29 mouse cellular contexts compared by ENCODE assay signal in genomic region chr7:144793296-144793695, GRCm38 (mm10). TPM values are rescaled to one million over a fixed set of nuclear protein-coding genes. Genes with fewer than 3 reads are reported as not detected.
DNase-seq lines count a peak whose midpoint lies in the region; ATAC-seq lines count a peak whose summit lies in the region.
"Had no signal": no experiment of that assay in that cellular context is flagged by ENCODE, and none has a peak within 500 bp of the region (broad histone marks: within the 10 kb centered on the region; RNA-seq: fewer than 3 reads in every experiment).

No protein-coding gene starts in this region.

- no peaks in the 10 kb centered on the region for H3K36me3 ChIP-seq in kidney, embryonic 16.5 days (ENCODE audit: insufficient read depth, low read length)
- H3K36me3 ChIP-seq in forebrain, embryonic 13.5 days (ENCODE audit: poor library complexity, severe bottlenecking): no peaks in the 10 kb centered on the region
- H3K36me3 ChIP-seq: forebrain, embryonic 10.5 days; heart, embryonic 15.5 days; hindbrain, embryonic 13.5 days; liver, embryonic 13.5 days; midbrain, embryonic 13.5 days had no signal

- H3K4me2 ChIP-seq in kidney, embryonic 16.5 days (replicated peaks; ENCODE audit: low read depth, low read length): no peak overlapping the region
- H3K4me2 ChIP-seq in forebrain, embryonic 13.5 days: no peak overlapping the region
- H3K4me2 ChIP-seq: heart, embryonic 15.5 days; hindbrain, embryonic 13.5 days; liver, embryonic 13.5 days; midbrain, embryonic 13.5 days had no signal

- H3K27me3 ChIP-seq in kidney, embryonic 16.5 days (ENCODE audit: insufficient read depth, low read length): no peaks in the 10 kb centered on the region
- 0 out of 2 replicates have a peak, but pooled peaks cover 15% of the 10 kb centered on the region for H3K27me3 ChIP-seq in forebrain, embryonic 13.5 days
- H3K27me3 ChIP-seq: midbrain, embryonic 13.5 days; Patski had no signal

- DNase-seq in A20 (ENCODE audit: low read depth, low spot score): peak; percentile 10
- DNase-seq in kidney, adult 18-20 months: peak; percentile 51
- peak; percentile 22 to 60 for DNase-seq in kidney, postnatal 4 days
- no peak for DNase-seq in left cerebral cortex, postnatal 4 days
- no peak for DNase-seq in gastrocnemius, adult 18-20 months (ENCODE audit: low spot score)
- no peak for DNase-seq in gastrocnemius, postnatal 10 days
- DNase-seq: adrenal gland, postnatal 36 days; cerebellum, adult 11 months; cerebellum, postnatal 10 days; heart, postnatal 36 days; liver, embryonic 13.5 days; lung, adult 2 months; lung, postnatal 14 days; right cerebral cortex, postnatal 4 days had no signal

- H3K9me3 ChIP-seq in kidney, embryonic 16.5 days (ENCODE audit: low read length): no peaks in the 10 kb centered on the region
- H3K9me3 ChIP-seq in forebrain, embryonic 13.5 days (replicated peaks): no peaks in the 10 kb centered on the region; the same call in 1 of the 2 replicates
- H3K9me3 ChIP-seq: forebrain, embryonic 10.5 days; heart, embryonic 15.5 days; hindbrain, embryonic 13.5 days; liver, embryonic 13.5 days; midbrain, embryonic 13.5 days had no signal

- no peak overlapping the region for H3K4me3 ChIP-seq in kidney, embryonic 16.5 days (ENCODE audit: low read length)
- no peak overlapping the region for H3K4me3 ChIP-seq in forebrain, embryonic 13.5 days
- H3K4me3 ChIP-seq: forebrain, embryonic 10.5 days; heart, embryonic 15.5 days; hindbrain, embryonic 13.5 days; liver, embryonic 13.5 days; midbrain, embryonic 13.5 days had no signal

- no peaks in the 10 kb centered on the region for H3K4me1 ChIP-seq in kidney, embryonic 16.5 days (ENCODE audit: insufficient read depth, low read length)
- H3K4me1 ChIP-seq in forebrain, embryonic 13.5 days: no peaks in the 10 kb centered on the region

- 0 out of 2 replicates have a peak overlapping the region, but pooled peaks have one; percentile 11 for H3K27ac ChIP-seq in kidney, embryonic 16.5 days (ENCODE audit: low read length)
- H3K27ac ChIP-seq in forebrain, embryonic 13.5 days: no peak overlapping the region
- H3K27ac ChIP-seq: forebrain, embryonic 10.5 days; heart, embryonic 15.5 days; hindbrain, embryonic 13.5 days; liver, embryonic 13.5 days; midbrain, embryonic 13.5 days had no signal

- peak; percentile 55; the same call in 1 of the 2 replicates for ATAC-seq in kidney, embryonic 16.5 days (ENCODE audit: low FRiP score, low TSS enrichment)
- no peak for ATAC-seq in forebrain, embryonic 13.5 days
- ATAC-seq: midbrain, embryonic 13.5 days; Patski had no signal

- WGBS in kidney, embryonic 16.5 days: 50% methylated on average over 10 of the region's 10 CpGs
- 84% methylated on average over 10 of the region's 10 CpGs for WGBS in forebrain, embryonic 13.5 days

- H3K9ac ChIP-seq in kidney, embryonic 16.5 days (replicated peaks; ENCODE audit: low read length): no peak overlapping the region
- H3K9ac ChIP-seq in forebrain, embryonic 13.5 days: no peak overlapping the region
- H3K9ac ChIP-seq: heart, embryonic 15.5 days; hindbrain, embryonic 13.5 days; midbrain, embryonic 13.5 days had no signal

- intact Hi-C loops in left cerebral cortex, postnatal 4 days (cut with DNase I): no loop called here

RNA-seq across cellular contexts. Expression of gene Ano1, which starts 41.5 kb away (rescaled TPM):
- polyA plus RNA-seq in kidney, embryonic 16.5 days (2015; fragmentation: Nextera tagmentation; extraction: Ambion mirVana): 53.6 and 56.5 TPM in 2 replicates
- total RNA-seq in left cerebral cortex, postnatal 4 days (2021): 1 to 10 TPM; 5.3 to 7.6 TPM
- 1 to 10 TPM; 2.3 to 3.4 TPM for total RNA-seq in gastrocnemius, adult 18-20 months (2021)
- polyA plus RNA-seq in forebrain, embryonic 13.5 days (2015; fragmentation: Nextera tagmentation; extraction: Ambion mirVana): 12.3 and 14.3 TPM in 2 replicates
- 10 to 100 TPM in 1 of 2 experiments, 1 to 10 TPM in 1; 8.6 to 11.6 TPM for total RNA-seq in gastrocnemius, postnatal 10 days (2021)
- total RNA-seq: megakaryocyte, adult 5-6 weeks; neutrophil, adult 5-6 weeks had no signal

RNA-seq across cellular contexts. Expression of gene Fgf3, which starts 44.6 kb away (rescaled TPM):
- polyA plus RNA-seq in kidney, embryonic 16.5 days (2015; fragmentation: Nextera tagmentation; extraction: Ambion mirVana): 0.58 and 0.87 TPM in 2 replicates
- under 1 TPM; 0.44 to 0.72 TPM for total RNA-seq in left cerebral cortex, postnatal 4 days (2021)
- total RNA-seq in gastrocnemius, adult 18-20 months (2021): not detected
- polyA plus RNA-seq in forebrain, embryonic 13.5 days (2015; fragmentation: Nextera tagmentation; extraction: Ambion mirVana): 2.0 and 2.3 TPM in 2 replicates
- not detected for total RNA-seq in gastrocnemius, postnatal 10 days (2021)
- total RNA-seq: gastrocnemius, postnatal 4 days; heart, postnatal 36 days; monocyte, adult 5-6 weeks had no signal
- polyA plus RNA-seq: heart, embryonic 15.5 days; lung, adult 2 months; Patski; urinary bladder, adult 2 months had no signal

RNA-seq across cellular contexts. Expression of gene Fgf4, which starts 53.9 kb away (rescaled TPM):
- 0.05 TPM in 1 of 2 replicates, not detected in the other for polyA plus RNA-seq in kidney, embryonic 16.5 days (2015; fragmentation: Nextera tagmentation; extraction: Ambion mirVana)
- not detected for total RNA-seq in left cerebral cortex, postnatal 4 days (2021)
- not detected for total RNA-seq in gastrocnemius, adult 18-20 months (2021)
- polyA plus RNA-seq in forebrain, embryonic 13.5 days (2015; fragmentation: Nextera tagmentation; extraction: Ambion mirVana): not detected in 2 replicates
- under 1 TPM; 0.09 to 0.27 TPM for total RNA-seq in gastrocnemius, postnatal 10 days (2021)
- total RNA-seq: adrenal gland, adult 18-20 months; adrenal gland, postnatal 36 days; heart, postnatal 36 days; layer of hippocampus, adult 8-10 months; left cerebral cortex, postnatal 25 days; megakaryocyte, adult 5-6 weeks; monocyte, adult 5-6 weeks had no signal
- polyA plus RNA-seq: forebrain, embryonic 10.5 days; heart, embryonic 15.5 days; hindbrain, embryonic 13.5 days; liver, embryonic 13.5 days; lung, adult 2 months; midbrain, embryonic 13.5 days; Patski; urinary bladder, adult 2 months had no signal

Comparison
In these comparisons a context has a peak if more than half of its experiments do, and no peak if none do; other contexts are left out.
1. DNase-seq: peak in A20 (single experiment), kidney, adult 18-20 months (single experiment) and kidney, postnatal 4 days (2 of 2); none in left cerebral cortex, postnatal 4 days (single experiment), gastrocnemius, adult 18-20 months (single experiment) and gastrocnemius, postnatal 10 days (single experiment).